Mouse (Mus musculus): ENCODE results near the gene Tacr2.
A peak's percentile ranks its signal among the peaks of the same experiment; 100 is the strongest.

Gene Tacr2

DNA sequence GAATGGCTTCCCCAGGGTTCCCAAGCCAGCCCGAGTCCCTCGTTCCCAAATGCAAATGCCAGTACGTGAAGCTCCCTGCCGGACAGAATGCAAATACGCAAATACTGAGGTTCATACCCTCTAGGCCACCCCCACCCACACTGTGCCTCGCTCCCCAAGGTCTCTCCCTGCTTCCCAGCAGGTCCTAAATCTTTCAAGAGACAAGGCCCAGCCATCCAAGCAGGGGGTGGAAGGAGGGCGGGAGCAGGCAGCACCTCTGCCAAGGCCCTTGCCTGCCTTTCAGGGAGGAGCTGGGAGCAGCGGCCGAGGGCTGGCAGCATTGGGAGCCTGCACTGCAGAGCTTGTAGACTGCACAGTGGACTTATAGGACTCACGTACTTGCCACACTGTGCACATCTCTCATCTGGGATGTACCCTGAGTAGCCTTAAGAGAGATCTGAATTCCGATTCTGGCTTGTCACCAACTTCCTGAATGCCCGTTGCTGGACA lies at the start of gene Tacr2:
Gene Tacr2 (plus strand): TSS at position 439 of the 489 bp plus-strand sequence.
- DNase-seq (ENCODE audit: low read depth, low spot score): no peak

GRCm38 (mm10) chr10:62202574-62202973 lies 49.7 kb upstream of the Tacr2 start:
- no peak for DNase-seq (ENCODE audit: low read depth, low spot score)

- no peak for DNase-seq (ENCODE audit: low read depth, low spot score)
Observed at GRCm38 (mm10) chr10:62208241-62208896, 43.9 kb upstream of the Tacr2 start.

DNA sequence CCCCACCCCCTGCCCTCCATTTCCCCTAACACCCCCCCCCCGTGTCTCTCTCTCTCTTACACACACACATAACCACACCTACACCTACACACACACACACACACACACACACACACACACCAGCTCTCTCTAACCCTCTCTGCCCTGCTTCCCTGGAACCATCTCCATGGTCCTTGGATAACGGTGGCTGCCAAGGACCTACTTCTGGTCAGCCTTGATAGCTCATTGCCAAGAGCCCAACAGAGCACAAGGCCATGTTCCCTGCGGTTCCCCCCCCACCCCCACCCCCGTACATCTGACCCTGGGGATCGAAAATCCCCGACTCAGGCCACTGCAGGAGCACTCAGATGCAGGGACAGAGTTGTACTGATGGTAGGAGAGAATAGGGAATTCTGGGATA lies 40.9 kb upstream of the Tacr2 start:
- no peak for DNase-seq (ENCODE audit: low read depth, low spot score)

- DNase-seq (ENCODE audit: low read depth, low spot score): no peak
Observed at GRCm38 (mm10) chr10:62215169-62215616, 37.0 kb upstream of the Tacr2 start.

GRCm38 (mm10) chr10:62215633-62216032 lies 36.6 kb upstream of the Tacr2 start:
- DNase-seq (ENCODE audit: low read depth, low spot score): no peak

DNA sequence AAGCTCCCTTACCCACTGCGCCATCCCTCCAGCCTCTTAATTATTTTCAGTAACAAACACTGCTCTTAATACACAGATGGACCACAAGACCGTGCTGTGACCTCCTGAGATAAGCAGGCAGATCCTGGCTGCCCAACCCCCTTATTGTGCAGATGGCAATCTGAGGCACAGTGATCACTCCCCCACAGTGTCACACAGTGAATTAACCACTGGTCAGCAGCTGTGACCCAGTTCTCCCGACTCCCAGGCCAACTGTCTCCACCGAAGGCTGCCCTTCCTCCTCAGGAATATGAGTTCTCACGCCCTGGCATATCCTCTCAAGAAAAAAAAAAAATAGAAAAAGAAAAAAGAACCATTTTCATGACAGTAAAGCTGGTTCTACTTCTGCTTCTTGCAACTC lies 35.6 kb upstream of the Tacr2 start:
- no peak for DNase-seq (ENCODE audit: low read depth, low spot score)

DNA sequence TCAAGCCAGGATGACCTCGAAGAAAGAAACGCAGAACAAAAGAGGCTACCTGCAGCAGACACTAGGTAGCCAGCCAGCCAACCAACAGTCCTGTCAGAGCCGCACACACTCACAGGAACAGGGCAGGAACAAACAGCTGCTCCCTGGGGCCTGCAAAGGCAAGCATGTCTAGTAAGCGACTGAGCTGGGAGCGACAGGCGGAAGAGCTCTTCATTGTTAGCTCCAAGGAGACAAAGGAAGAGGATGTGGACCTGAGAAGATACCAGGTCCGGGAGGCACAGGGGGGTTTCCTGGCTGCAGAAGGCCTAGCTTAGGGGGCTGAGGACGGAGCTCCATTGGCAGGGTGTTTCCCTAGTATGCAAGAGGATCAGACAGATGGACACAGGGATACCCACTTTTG lies 35.0 kb upstream of the Tacr2 start:
- no peak for DNase-seq (ENCODE audit: low read depth, low spot score)

DNA sequence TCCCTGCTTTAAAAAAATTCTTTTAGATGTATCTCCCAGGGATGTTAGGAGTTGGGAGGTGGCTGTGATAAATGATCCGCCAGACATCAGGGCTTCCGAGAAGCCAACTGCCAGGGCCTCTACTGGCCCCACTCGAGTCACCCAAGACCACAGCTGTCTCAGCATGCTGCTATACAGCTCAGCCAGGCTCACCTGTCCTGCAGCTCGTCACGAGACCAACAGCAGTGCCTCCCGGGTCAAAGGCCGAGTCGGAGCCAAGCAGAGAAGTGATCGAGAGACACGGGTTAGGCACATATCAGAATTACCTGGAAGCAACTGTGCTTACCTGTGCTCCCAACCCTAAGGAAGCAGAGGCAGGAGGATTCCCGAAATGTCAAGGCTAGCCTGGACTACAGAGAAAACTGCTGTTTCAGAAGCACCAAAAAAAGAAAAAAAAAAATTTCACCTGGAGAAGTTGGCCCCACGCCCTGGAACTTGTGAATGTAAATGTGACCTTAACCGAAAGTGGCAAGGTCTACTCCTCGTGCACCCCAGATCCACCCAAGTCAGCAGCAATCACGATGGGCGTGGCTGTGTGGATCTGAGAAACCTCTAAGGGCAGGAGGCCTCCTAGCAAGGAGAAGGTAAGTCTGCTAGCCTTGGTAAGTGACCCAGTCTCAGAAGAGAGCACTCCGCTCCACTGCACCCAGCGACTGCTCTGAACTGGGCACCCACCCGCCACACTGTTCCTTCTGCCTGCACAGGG lies 34.0 kb upstream of the Tacr2 start:
- no peak for DNase-seq (ENCODE audit: low read depth, low spot score)

- DNase-seq (ENCODE audit: low read depth, low spot score): no peak
Observed at GRCm38 (mm10) chr10:62218789-62219172, 33.5 kb upstream of the Tacr2 start.

- no peak for DNase-seq (ENCODE audit: low read depth, low spot score)
Observed at GRCm38 (mm10) chr10:62220732-62221514, 31.3 kb upstream of the Tacr2 start.

DNA sequence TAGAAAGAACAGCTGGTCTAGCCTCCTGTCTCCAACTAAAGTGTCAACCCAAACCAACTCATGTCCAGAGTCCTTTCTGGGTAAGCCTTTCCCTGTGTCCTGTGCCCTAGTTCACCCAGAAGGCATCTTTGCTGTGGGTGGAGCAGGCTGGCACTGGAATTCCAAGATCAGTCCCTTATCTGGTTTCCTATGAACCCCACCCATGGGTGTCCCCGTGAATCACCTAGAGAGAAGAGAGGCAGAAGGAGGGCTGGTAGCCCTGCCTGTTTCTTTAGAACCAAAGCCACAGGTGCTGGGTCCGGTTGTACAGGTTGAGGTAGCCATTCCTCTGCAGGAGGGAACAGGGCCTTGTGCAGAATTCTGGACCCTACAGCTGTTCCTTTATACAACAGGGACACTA lies 30.6 kb upstream of the Tacr2 start:
- DNase-seq (ENCODE audit: low read depth, low spot score): no peak

- DNase-seq (ENCODE audit: low read depth, low spot score): no peak
Observed at GRCm38 (mm10) chr10:62222777-62223176, 29.5 kb upstream of the Tacr2 start.

DNA sequence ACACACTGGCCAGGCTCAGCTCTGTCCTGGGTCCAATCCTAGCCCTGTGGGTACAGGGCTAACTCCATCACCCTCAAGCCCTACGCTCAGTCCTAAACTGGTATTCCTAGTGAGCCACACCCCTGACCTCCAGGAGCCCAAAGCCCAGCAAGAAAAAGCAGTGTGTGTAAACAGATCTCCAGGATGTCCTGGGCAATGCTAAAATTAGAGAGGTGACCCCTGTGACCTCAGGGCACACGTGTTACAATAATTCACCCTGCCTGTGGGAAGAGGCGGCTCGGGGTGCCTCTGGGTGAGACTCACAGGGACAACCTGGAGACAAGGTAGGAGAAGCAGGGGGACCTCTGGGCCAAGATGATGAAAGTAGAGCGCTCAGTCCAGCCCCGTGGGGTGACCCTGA lies 28.0 kb upstream of the Tacr2 start:
- DNase-seq (ENCODE audit: low read depth, low spot score): no peak

GRCm38 (mm10) chr10:62225839-62226238 lies 26.4 kb upstream of the Tacr2 start:
- no peak for DNase-seq (ENCODE audit: low read depth, low spot score)

- no peak for DNase-seq (ENCODE audit: low read depth, low spot score)
Observed at GRCm38 (mm10) chr10:62228126-62228525, 24.1 kb upstream of the Tacr2 start.

- DNase-seq (ENCODE audit: low read depth, low spot score): peak; percentile 89
Observed at GRCm38 (mm10) chr10:62230708-62231394, 21.4 kb upstream of the Tacr2 start, which contains the start of gene Tspan15. Gene Tspan15 (minus strand): TSS chr10:62231251.

DNA sequence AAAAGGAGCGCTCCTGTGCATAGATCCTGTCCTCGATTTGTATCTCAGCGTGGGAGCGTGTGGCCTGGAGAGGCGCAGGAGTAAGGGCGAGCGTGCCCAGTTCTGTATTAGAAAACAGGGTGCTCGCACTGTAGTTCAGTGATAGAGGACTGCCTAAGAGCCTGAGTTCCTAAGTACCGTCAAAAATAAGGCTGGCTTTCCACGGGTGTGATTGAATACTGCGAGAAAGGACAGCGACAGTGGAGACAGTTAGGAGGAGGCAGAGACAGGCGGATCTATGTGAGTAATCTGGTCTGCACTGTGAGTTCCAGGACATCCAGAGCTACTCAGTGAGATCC lies 20.9 kb upstream of the Tacr2 start:
- DNase-seq (ENCODE audit: low read depth, low spot score): no peak

DNA sequence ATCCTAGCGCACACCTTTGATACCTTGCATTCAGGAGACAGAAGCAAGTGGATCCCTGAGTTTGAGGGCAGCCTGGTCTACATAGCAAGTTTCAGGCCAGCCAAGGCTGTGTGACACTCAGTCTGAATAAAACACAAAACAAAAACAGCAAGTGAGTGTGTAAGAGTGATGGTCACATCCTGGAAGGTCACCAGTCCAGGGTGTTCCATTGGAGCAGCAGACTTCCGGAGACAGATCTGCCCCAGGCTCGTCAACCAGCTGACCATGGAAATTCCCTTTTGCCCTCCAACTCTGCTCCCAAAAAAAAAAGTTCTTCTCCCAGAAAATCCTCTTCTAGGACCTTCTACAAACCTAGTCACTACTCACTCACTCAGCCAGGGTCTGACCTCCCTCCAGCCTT lies 20.4 kb upstream of the Tacr2 start:
- DNase-seq (ENCODE audit: low read depth, low spot score): no peak

- DNase-seq (ENCODE audit: low read depth, low spot score): no peak
Observed at GRCm38 (mm10) chr10:62236165-62236564, 16.1 kb upstream of the Tacr2 start.

DNA sequence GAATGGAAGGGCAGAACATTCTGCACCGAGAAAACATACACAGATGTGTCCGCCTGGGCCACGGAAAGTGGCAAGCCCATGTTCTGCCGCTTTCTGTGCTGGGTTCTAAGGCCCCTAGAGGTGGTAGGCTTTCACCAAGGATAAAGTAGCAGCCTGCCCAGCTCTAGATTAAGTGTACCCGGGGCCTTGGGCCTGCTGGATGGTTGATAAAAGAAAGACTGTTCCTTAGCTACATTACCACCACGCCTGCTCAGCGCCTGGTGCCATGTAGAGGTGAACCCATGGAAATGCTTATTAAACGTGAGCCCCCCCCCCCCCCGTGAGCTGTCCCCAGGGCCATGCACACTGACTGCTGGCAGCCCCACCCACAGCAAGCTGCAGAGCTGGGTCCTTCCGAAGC lies 15.0 kb upstream of the Tacr2 start:
- no peak for DNase-seq (ENCODE audit: low read depth, low spot score)

DNA sequence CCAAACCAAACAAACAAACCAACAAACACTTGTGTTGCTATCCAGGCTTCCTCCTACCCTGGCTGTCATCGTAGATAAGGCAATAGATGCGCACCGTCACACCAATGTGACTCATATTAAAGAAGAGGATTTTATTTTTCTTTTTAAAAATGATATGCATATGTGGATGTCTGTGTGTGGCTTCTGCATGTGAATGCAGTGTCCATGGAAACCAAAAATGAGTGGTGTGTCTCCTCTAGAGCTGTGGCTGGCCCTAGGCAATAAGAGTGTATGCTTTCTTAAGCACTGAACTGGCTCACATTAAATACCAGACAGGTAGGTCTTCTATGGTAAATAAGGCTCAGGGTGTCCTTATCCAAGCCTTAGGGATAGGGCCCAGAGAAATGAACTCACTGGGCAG lies 13.6 kb upstream of the Tacr2 start:
- DNase-seq (ENCODE audit: low read depth, low spot score): no peak

Data from embryo, embryonic 11.5 days (tissue).